Mouse (Mus musculus): Measurements from ENCODE around the gene Pgls. TPM values are rescaled to one million over a fixed set of nuclear protein-coding genes. Genes with fewer than 3 reads are reported as not detected.

The Pgls gene
- polyA plus RNA-seq, 1 experiment, result 266 TPM

GRCm38 (mm10) chr8:71575020-71575419, 17.0 kb upstream of the Pgls start:
- Histone ChIP-seq H3K4me3 (ENCODE audit: low read depth, low read length) (no peak overlapping the region), H3K4me1 (ENCODE audit: control insufficient read depth, insufficient read depth, insufficient read length, low read length) (no peaks in the 10 kb centered on the region), H3K27me3 (ENCODE audit: control insufficient read depth, insufficient read depth, low read length) (no peaks in the 10 kb centered on the region), H3K36me3 (ENCODE audit: control insufficient read depth, insufficient read depth, low read length) (no peaks in the 10 kb centered on the region), H3K27ac (ENCODE audit: insufficient read depth, low read depth, low read length) (no peak overlapping the region)
- 49% methylated on average over 1 of the region's 1 CpGs for WGBS
- no peak for TF ChIP-seq POLR2A (IDR thresholded peaks at IDR 0.05; ENCODE audit: low read depth, low read length)
- no peak for TF ChIP-seq CTCF (IDR thresholded peaks at IDR 0.05; ENCODE audit: extremely low read depth, insufficient read length, insufficient replicate concordance, low read depth, low read length)

- peaks cover 5% of the 10 kb centered on the region for H3K4me1 ChIP-seq (ENCODE audit: control insufficient read depth, insufficient read depth, insufficient read length, low read length)
- WGBS, result 72% methylated on average over 4 of the region's 4 CpGs
- no peak overlapping the region for H3K4me3 ChIP-seq (ENCODE audit: low read depth, low read length)
- TF ChIP-seq POLR2A (IDR thresholded peaks at IDR 0.05; ENCODE audit: low read depth, low read length) (no peak), CTCF (IDR thresholded peaks at IDR 0.05; ENCODE audit: extremely low read depth, insufficient read length, insufficient replicate concordance, low read depth, low read length) (no peak)
- H3K27me3 ChIP-seq (ENCODE audit: control insufficient read depth, insufficient read depth, low read length), result no peaks in the 10 kb centered on the region
- H3K27ac ChIP-seq (ENCODE audit: insufficient read depth, low read depth, low read length), result no peak overlapping the region
- H3K36me3 ChIP-seq (ENCODE audit: control insufficient read depth, insufficient read depth, low read length), result no peaks in the 10 kb centered on the region
Measured at GRCm38 (mm10) chr8:71577856-71578387, 14.1 kb upstream of the Pgls start.

- H3K27me3 ChIP-seq (ENCODE audit: control insufficient read depth, insufficient read depth, low read length), result no peaks in the 10 kb centered on the region
- TF ChIP-seq CTCF (IDR thresholded peaks at IDR 0.05; ENCODE audit: extremely low read depth, insufficient read length, insufficient replicate concordance, low read depth, low read length), result no peak
- H3K27ac ChIP-seq (ENCODE audit: insufficient read depth, low read depth, low read length), result no peak overlapping the region
- H3K36me3 ChIP-seq (ENCODE audit: control insufficient read depth, insufficient read depth, low read length), result no peaks in the 10 kb centered on the region
- WGBS, result 71% methylated on average over 1 of the region's 1 CpGs
- no peak overlapping the region for H3K4me3 ChIP-seq (ENCODE audit: low read depth, low read length)
- H3K4me1 ChIP-seq (ENCODE audit: control insufficient read depth, insufficient read depth, insufficient read length, low read length), result peaks cover 5% of the 10 kb centered on the region
Measured at GRCm38 (mm10) chr8:71579009-71579408, 13.0 kb upstream of the Pgls start.

GRCm38 (mm10) chr8:71579476-71579875, 12.5 kb upstream of the Pgls start:
- 83% methylated on average over 14 of the region's 14 CpGs for WGBS
- Histone ChIP-seq H3K27me3 (ENCODE audit: control insufficient read depth, insufficient read depth, low read length) (no peaks in the 10 kb centered on the region), H3K27ac (ENCODE audit: insufficient read depth, low read depth, low read length) (no peak overlapping the region), H3K4me3 (ENCODE audit: low read depth, low read length) (no peak overlapping the region), H3K36me3 (ENCODE audit: control insufficient read depth, insufficient read depth, low read length) (no peaks in the 10 kb centered on the region; the same call in 1 of the 2 replicates), H3K4me1 (ENCODE audit: control insufficient read depth, insufficient read depth, insufficient read length, low read length) (peaks cover 5% of the 10 kb centered on the region)
- TF ChIP-seq CTCF (IDR thresholded peaks at IDR 0.05; ENCODE audit: extremely low read depth, insufficient read length, insufficient replicate concordance, low read depth, low read length) (no peak), POLR2A (IDR thresholded peaks at IDR 0.05; ENCODE audit: low read depth, low read length) (no peak)

GRCm38 (mm10) chr8:71580201-71580600, 11.8 kb upstream of the Pgls start:
- Histone ChIP-seq H3K36me3 (ENCODE audit: control insufficient read depth, insufficient read depth, low read length) (no peaks in the 10 kb centered on the region; the same call in 1 of the 2 replicates), H3K27ac (ENCODE audit: insufficient read depth, low read depth, low read length) (no peak overlapping the region), H3K4me1 (ENCODE audit: control insufficient read depth, insufficient read depth, insufficient read length, low read length) (peaks cover 5% of the 10 kb centered on the region), H3K27me3 (ENCODE audit: control insufficient read depth, insufficient read depth, low read length) (no peaks in the 10 kb centered on the region), H3K4me3 (ENCODE audit: low read depth, low read length) (no peak overlapping the region)
- TF ChIP-seq POLR2A (IDR thresholded peaks at IDR 0.05; ENCODE audit: low read depth, low read length), result no peak
- WGBS, result 84% methylated on average over 8 of the region's 9 CpGs

GRCm38 (mm10) chr8:71586891-71587290, 5.1 kb upstream of the Pgls start:
- Histone ChIP-seq H3K4me3 (ENCODE audit: low read depth, low read length) (no peak overlapping the region), H3K27ac (ENCODE audit: insufficient read depth, low read depth, low read length) (no peak overlapping the region), H3K27me3 (ENCODE audit: control insufficient read depth, insufficient read depth, low read length) (no peaks in the 10 kb centered on the region), H3K36me3 (ENCODE audit: control insufficient read depth, insufficient read depth, low read length) (no peaks in the 10 kb centered on the region; the same call in 1 of the 2 replicates), H3K4me1 (ENCODE audit: control insufficient read depth, insufficient read depth, insufficient read length, low read length) (peaks cover 7% of the 10 kb centered on the region; the same call in 1 of the 2 replicates)
- TF ChIP-seq POLR2A (IDR thresholded peaks at IDR 0.05; ENCODE audit: low read depth, low read length), result no peak
- peak; percentile 76; the same call in 1 of the 2 replicates for TF ChIP-seq CTCF (IDR thresholded peaks at IDR 0.05; ENCODE audit: extremely low read depth, insufficient read length, insufficient replicate concordance, low read depth, low read length)
- 78% methylated on average over 2 of the region's 2 CpGs for WGBS

GRCm38 (mm10) chr8:71588762-71589161, 3.2 kb upstream of the Pgls start:
- 87% methylated on average over 3 of the region's 3 CpGs for WGBS

More at GRCm38 (mm10) chr8:71588762-71589161, 3.2 kb upstream of the Pgls start:
- Histone ChIP-seq H3K4me3 (ENCODE audit: low read depth, low read length) (no peak overlapping the region), H3K27ac (ENCODE audit: insufficient read depth, low read depth, low read length) (no peak overlapping the region), H3K4me1 (ENCODE audit: control insufficient read depth, insufficient read depth, insufficient read length, low read length) (peaks cover 15% of the 10 kb centered on the region), H3K36me3 (ENCODE audit: control insufficient read depth, insufficient read depth, low read length) (no peaks in the 10 kb centered on the region; the same call in 1 of the 2 replicates), H3K27me3 (ENCODE audit: control insufficient read depth, insufficient read depth, low read length) (no peaks in the 10 kb centered on the region)
- no peak for TF ChIP-seq CTCF (IDR thresholded peaks at IDR 0.05; ENCODE audit: extremely low read depth, insufficient read length, insufficient replicate concordance, low read depth, low read length)
- TF ChIP-seq POLR2A (IDR thresholded peaks at IDR 0.05; ENCODE audit: low read depth, low read length), result no peak
